Mouse (Mus musculus): Measurements from ENCODE around the gene Tiam1. TPM values are rescaled to one million over a fixed set of nuclear protein-coding genes. Genes with fewer than 3 reads are reported as not detected.

The Tiam1 gene
- polyA plus RNA-seq, 1 experiment from 2014 or later: 31.0 TPM

- Histone ChIP-seq H3K36me3 (ENCODE audit: control insufficient read depth, insufficient read depth, low read length) (no peaks in the 10 kb centered on the region), H3K27ac (replicated peaks; ENCODE audit: low read depth, low read length) (no peak overlapping the region), H3K9me3 (ENCODE audit: control insufficient read depth, low read length) (0 out of 2 replicates have a peak, but pooled peaks cover 8% of the 10 kb centered on the region), H3K4me1 (ENCODE audit: control insufficient read depth, insufficient read depth, low read length) (no peaks in the 10 kb centered on the region), H3K9ac (ENCODE audit: low read depth, low read length) (no peak overlapping the region), H3K4me2 (ENCODE audit: low read depth, low read length) (no peak overlapping the region), H3K27me3 (replicated peaks; ENCODE audit: control insufficient read depth, insufficient read depth, low read length) (no peaks in the 10 kb centered on the region), H3K4me3 (ENCODE audit: low read depth, low read length) (no peak overlapping the region)
- DNase-seq (ENCODE audit: low spot score): no peak
- WGBS: 75% methylated on average over 2 of the region's 2 CpGs
- no peak for ATAC-seq (ENCODE audit: low read depth)
These were observed 366.1 kb downstream of the Tiam1 start for GRCm38 (mm10) chr16:89777450-89777849.

- no peak for DNase-seq (ENCODE audit: low spot score)
- H3K4me3 ChIP-seq (ENCODE audit: low read depth, low read length): peak overlapping the region; percentile 36; the same call in 1 of the 2 replicates
- H3K4me1 ChIP-seq (ENCODE audit: control insufficient read depth, insufficient read depth, low read length): no peaks in the 10 kb centered on the region
- no peak overlapping the region for H3K9ac ChIP-seq (ENCODE audit: low read depth, low read length)
- WGBS: 30% methylated on average over 10 of the region's 10 CpGs
- H3K9me3 ChIP-seq (ENCODE audit: control insufficient read depth, low read length): peaks cover 13% of the 10 kb centered on the region
- peak overlapping the region; percentile 85 for H3K4me2 ChIP-seq (ENCODE audit: low read depth, low read length)
- no peak overlapping the region for H3K27ac ChIP-seq (replicated peaks; ENCODE audit: low read depth, low read length)
- H3K27me3 ChIP-seq (replicated peaks; ENCODE audit: control insufficient read depth, insufficient read depth, low read length): no peaks in the 10 kb centered on the region
- no peaks in the 10 kb centered on the region for H3K36me3 ChIP-seq (ENCODE audit: control insufficient read depth, insufficient read depth, low read length)
- ATAC-seq (ENCODE audit: low read depth): peak; percentile 3; the same call in 1 of the 2 replicates
These were observed 369.0 kb downstream of the Tiam1 start for GRCm38 (mm10) chr16:89774553-89774913.

- 11% methylated on average over 30 of the region's 30 CpGs for WGBS
- Histone ChIP-seq H3K4me3 (ENCODE audit: low read depth, low read length) (peak overlapping the region; percentile 36), H3K36me3 (ENCODE audit: control insufficient read depth, insufficient read depth, low read length) (no peaks in the 10 kb centered on the region), H3K4me2 (ENCODE audit: low read depth, low read length) (peak overlapping the region; percentile 85), H3K9ac (ENCODE audit: low read depth, low read length) (0 out of 2 replicates have a peak overlapping the region, but pooled peaks have one; percentile 40), H3K27me3 (replicated peaks; ENCODE audit: control insufficient read depth, insufficient read depth, low read length) (no peaks in the 10 kb centered on the region), H3K27ac (replicated peaks; ENCODE audit: low read depth, low read length) (0 out of 2 replicates have a peak overlapping the region, but pooled peaks have one; percentile 25), H3K4me1 (ENCODE audit: control insufficient read depth, insufficient read depth, low read length) (no peaks in the 10 kb centered on the region), H3K9me3 (ENCODE audit: control insufficient read depth, low read length) (peaks cover 18% of the 10 kb centered on the region)
- DNase-seq (ENCODE audit: low spot score) (peak; percentile 93), ATAC-seq (ENCODE audit: low read depth) (peak; percentile 87)
These were observed 369.7 kb downstream of the Tiam1 start for GRCm38 (mm10) chr16:89773657-89774552.

GRCm38 (mm10) chr16:89765919-89766318, 377.6 kb downstream of the Tiam1 start:
- Histone ChIP-seq H3K9ac (ENCODE audit: low read depth, low read length) (no peak overlapping the region), H3K9me3 (ENCODE audit: control insufficient read depth, low read length) (peaks cover 18% of the 10 kb centered on the region), H3K27ac (replicated peaks; ENCODE audit: low read depth, low read length) (no peak overlapping the region), H3K4me3 (ENCODE audit: low read depth, low read length) (no peak overlapping the region), H3K36me3 (ENCODE audit: control insufficient read depth, insufficient read depth, low read length) (no peaks in the 10 kb centered on the region), H3K4me2 (ENCODE audit: low read depth, low read length) (no peak overlapping the region), H3K4me1 (ENCODE audit: control insufficient read depth, insufficient read depth, low read length) (no peaks in the 10 kb centered on the region), H3K27me3 (replicated peaks; ENCODE audit: control insufficient read depth, insufficient read depth, low read length) (no peaks in the 10 kb centered on the region)
- 85% methylated on average over 11 of the region's 11 CpGs for WGBS
- DNase-seq (ENCODE audit: low spot score): no peak
- no peak for ATAC-seq (ENCODE audit: low read depth)

- no peak overlapping the region for H3K9ac ChIP-seq (ENCODE audit: low read depth, low read length)
- DNase-seq (ENCODE audit: low spot score): peak; percentile 49
- no peak overlapping the region for H3K27ac ChIP-seq (replicated peaks; ENCODE audit: low read depth, low read length)
- ATAC-seq (ENCODE audit: low read depth): no peak
- no peak overlapping the region for H3K4me2 ChIP-seq (ENCODE audit: low read depth, low read length)
- H3K4me3 ChIP-seq (ENCODE audit: low read depth, low read length): no peak overlapping the region
- H3K36me3 ChIP-seq (ENCODE audit: control insufficient read depth, insufficient read depth, low read length): no peaks in the 10 kb centered on the region
- 11% methylated on average over 8 of the region's 8 CpGs for WGBS
- no peaks in the 10 kb centered on the region for H3K27me3 ChIP-seq (replicated peaks; ENCODE audit: control insufficient read depth, insufficient read depth, low read length)
- H3K9me3 ChIP-seq (ENCODE audit: control insufficient read depth, low read length): peaks cover 14% of the 10 kb centered on the region
- H3K4me1 ChIP-seq (ENCODE audit: control insufficient read depth, insufficient read depth, low read length): no peaks in the 10 kb centered on the region
These were observed 378.1 kb downstream of the Tiam1 start for GRCm38 (mm10) chr16:89765470-89765869.

- Histone ChIP-seq H3K27ac (replicated peaks; ENCODE audit: low read depth, low read length) (no peak overlapping the region), H3K4me3 (ENCODE audit: low read depth, low read length) (no peak overlapping the region), H3K4me1 (ENCODE audit: control insufficient read depth, insufficient read depth, low read length) (no peaks in the 10 kb centered on the region), H3K9ac (ENCODE audit: low read depth, low read length) (no peak overlapping the region), H3K4me2 (ENCODE audit: low read depth, low read length) (no peak overlapping the region), H3K9me3 (ENCODE audit: control insufficient read depth, low read length) (0 out of 2 replicates have a peak, but pooled peaks cover 3% of the 10 kb centered on the region), H3K27me3 (replicated peaks; ENCODE audit: control insufficient read depth, insufficient read depth, low read length) (no peaks in the 10 kb centered on the region), H3K36me3 (ENCODE audit: control insufficient read depth, insufficient read depth, low read length) (no peaks in the 10 kb centered on the region)
- DNase-seq (ENCODE audit: low spot score) (no peak), ATAC-seq (ENCODE audit: low read depth) (no peak)
- 73% methylated on average over 2 of the region's 2 CpGs for WGBS
These were observed 379.8 kb downstream of the Tiam1 start for GRCm38 (mm10) chr16:89763812-89764211.

- no peak for ATAC-seq (ENCODE audit: low read depth)
- no peak overlapping the region for H3K9ac ChIP-seq (ENCODE audit: low read depth, low read length)
- no peaks in the 10 kb centered on the region for H3K4me1 ChIP-seq (ENCODE audit: control insufficient read depth, insufficient read depth, low read length)
- H3K4me2 ChIP-seq (ENCODE audit: low read depth, low read length): no peak overlapping the region
- H3K4me3 ChIP-seq (ENCODE audit: low read depth, low read length): no peak overlapping the region
- 79% methylated on average over 10 of the region's 10 CpGs for WGBS
- DNase-seq (ENCODE audit: low spot score): no peak
- H3K27me3 ChIP-seq (replicated peaks; ENCODE audit: control insufficient read depth, insufficient read depth, low read length): no peaks in the 10 kb centered on the region
- no peaks in the 10 kb centered on the region for H3K36me3 ChIP-seq (ENCODE audit: control insufficient read depth, insufficient read depth, low read length)
- 0 out of 2 replicates have a peak, but pooled peaks cover 3% of the 10 kb centered on the region for H3K9me3 ChIP-seq (ENCODE audit: control insufficient read depth, low read length)
- H3K27ac ChIP-seq (replicated peaks; ENCODE audit: low read depth, low read length): no peak overlapping the region
These were observed 381.0 kb downstream of the Tiam1 start for GRCm38 (mm10) chr16:89762523-89762922.

GRCm38 (mm10) chr16:89762096-89762495, 381.5 kb downstream of the Tiam1 start:
- H3K27ac ChIP-seq (replicated peaks; ENCODE audit: low read depth, low read length): no peak overlapping the region
- no peak overlapping the region for H3K4me3 ChIP-seq (ENCODE audit: low read depth, low read length)
- no peak overlapping the region for H3K4me2 ChIP-seq (ENCODE audit: low read depth, low read length)
- WGBS: 39% methylated on average over 8 of the region's 8 CpGs
- 0 out of 2 replicates have a peak, but pooled peaks cover 3% of the 10 kb centered on the region for H3K9me3 ChIP-seq (ENCODE audit: control insufficient read depth, low read length)
- peak; percentile 48 for DNase-seq (ENCODE audit: low spot score)
- H3K36me3 ChIP-seq (ENCODE audit: control insufficient read depth, insufficient read depth, low read length): no peaks in the 10 kb centered on the region
- no peaks in the 10 kb centered on the region for H3K27me3 ChIP-seq (replicated peaks; ENCODE audit: control insufficient read depth, insufficient read depth, low read length)
- no peak overlapping the region for H3K9ac ChIP-seq (ENCODE audit: low read depth, low read length)
- H3K4me1 ChIP-seq (ENCODE audit: control insufficient read depth, insufficient read depth, low read length): no peaks in the 10 kb centered on the region
- no peak for ATAC-seq (ENCODE audit: low read depth)

Data from embryonic facial prominence, embryonic 14.5 days (tissue).